Mouse (Mus musculus) hematopoietic stem cell, adult 5-6 weeks (primary cell): ENCODE results near the gene Lmtk2. TPM values are rescaled to one million over a fixed set of nuclear protein-coding genes. Genes with fewer than 3 reads are reported as not detected.

Source experiments
- ATAC-seq, 2 experiments: fragments of 125-278 bp in 1 of 2; replicated peaks in 1 of 2; 2 replicates each; pipeline ENCODE4 v1.8.0; 2016 to 2017; ENCODE audit warnings: inconsistent platforms in 2 of 2, mild to moderate bottlenecking in 2 of 2, moderate number of reproducible peaks in 2 of 2, low read depth in 1 of 2, moderate TSS enrichment in 1 of 2; ENCODE audit not compliant: low FRiP score in 2 of 2, poor library complexity in 2 of 2, severe bottlenecking in 2 of 2, insufficient read depth in 1 of 2, low TSS enrichment in 1 of 2
- total RNA-seq: library from RNA; stranded (forward); fragments of 172-1452, 232-1000 nt; gene quantifications from 2 replicates; pipeline ENCODE4 v1.2.3, GENCODE M21; 2017

Gene Lmtk2
- total RNA-seq, 1 experiment from 2014 or later = 13.7 TPM

DNA sequence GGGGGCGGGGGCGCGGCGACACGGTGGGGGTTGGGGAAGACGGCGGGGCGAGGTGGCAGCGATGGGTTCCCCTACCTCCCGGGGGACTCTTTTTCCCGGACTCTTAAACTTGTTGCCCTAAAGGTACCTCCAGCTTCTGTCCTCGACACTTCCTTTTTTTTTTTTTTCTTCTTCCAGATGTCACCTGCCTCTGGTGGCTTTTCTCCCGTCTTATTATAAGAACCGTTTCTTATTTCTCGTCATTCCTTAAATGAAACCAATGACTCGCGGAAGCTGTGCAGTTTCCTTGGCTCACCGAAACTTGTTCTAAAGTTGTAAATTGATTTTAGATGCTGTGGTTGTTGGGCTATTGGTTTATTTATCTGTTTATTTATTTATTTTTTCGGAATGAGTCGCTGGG lies 712 bp downstream of the Lmtk2 start:
- no peak for ATAC-seq

- ATAC-seq = peak in 1 of 2 experiments; percentile 33; a peak in 3 of 4 replicates
These were observed 4.8 kb downstream of the Lmtk2 start for GRCm38 (mm10) chr5:144105070-144105469.

GRCm38 (mm10) chr5:144105471-144106129 lies 5.4 kb downstream of the Lmtk2 start:
- ATAC-seq = no peak

DNA sequence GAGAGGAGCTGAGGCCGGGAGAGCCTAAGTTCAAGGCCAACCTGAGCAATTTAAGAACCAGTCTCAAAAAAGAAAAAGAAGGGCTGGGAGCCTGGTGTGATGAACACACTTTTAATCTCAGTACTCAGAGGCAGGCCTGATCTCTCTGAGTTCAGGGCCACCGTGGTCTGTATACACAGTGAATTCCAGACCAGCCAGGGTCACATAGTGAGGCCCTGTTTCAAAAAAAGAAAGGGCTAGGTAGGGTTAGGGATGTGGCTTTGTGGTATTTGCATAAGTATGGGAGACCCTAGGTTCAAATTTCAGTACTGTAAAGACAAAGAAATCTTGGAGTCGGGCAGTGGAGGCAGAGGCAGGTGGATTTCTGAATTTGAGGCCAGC lies 5.9 kb downstream of the Lmtk2 start:
- no peak for ATAC-seq

- peak; percentile 37 to 75; a peak in 1 of 4 replicates for ATAC-seq
These were observed 9.0 kb downstream of the Lmtk2 start for GRCm38 (mm10) chr5:144109201-144109600.

DNA sequence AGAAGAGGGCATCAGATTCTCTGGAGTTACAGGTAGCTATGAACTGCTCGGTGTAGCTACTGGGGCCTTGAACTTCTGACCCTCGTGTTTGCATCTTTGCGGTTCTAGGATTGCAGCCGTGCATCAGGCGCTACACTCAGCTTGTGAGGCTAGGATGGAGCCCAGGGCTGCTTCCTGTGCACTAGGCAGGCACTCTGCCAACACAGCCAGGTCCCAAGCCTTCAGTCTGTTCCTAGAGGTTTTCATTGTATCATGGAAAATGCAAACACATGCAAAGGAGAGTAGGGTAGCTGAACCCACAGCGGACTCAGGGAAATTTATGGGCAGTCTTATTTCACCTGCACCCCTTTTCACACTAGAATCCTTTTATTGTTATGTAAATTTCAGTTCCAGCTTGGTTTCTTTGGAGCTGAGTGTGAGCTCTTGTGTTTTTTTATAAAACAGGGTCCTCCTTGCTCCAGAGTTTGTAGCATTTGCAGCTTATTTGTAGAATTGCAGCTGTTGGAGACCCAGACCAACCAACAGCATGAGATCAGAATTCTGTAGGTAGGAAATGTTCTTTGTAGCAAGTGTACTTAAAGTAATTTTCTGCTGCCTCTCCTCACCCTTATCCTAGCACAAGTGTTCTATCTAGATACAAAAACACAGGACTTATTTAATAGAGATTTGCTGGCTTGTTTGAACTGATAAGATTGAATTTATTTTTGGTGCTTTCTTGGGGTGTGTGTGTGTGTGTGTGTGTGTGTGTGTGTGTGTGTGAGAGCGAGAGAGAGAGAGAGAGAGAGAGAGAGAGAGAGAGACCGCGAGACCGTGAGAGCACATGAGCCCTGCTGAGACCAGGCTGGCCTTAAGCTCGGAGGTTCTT lies 12.6 kb downstream of the Lmtk2 start:
- ATAC-seq = no peak

- ATAC-seq = no peak
These were observed 13.8 kb downstream of the Lmtk2 start for GRCm38 (mm10) chr5:144114068-144114467.

DNA sequence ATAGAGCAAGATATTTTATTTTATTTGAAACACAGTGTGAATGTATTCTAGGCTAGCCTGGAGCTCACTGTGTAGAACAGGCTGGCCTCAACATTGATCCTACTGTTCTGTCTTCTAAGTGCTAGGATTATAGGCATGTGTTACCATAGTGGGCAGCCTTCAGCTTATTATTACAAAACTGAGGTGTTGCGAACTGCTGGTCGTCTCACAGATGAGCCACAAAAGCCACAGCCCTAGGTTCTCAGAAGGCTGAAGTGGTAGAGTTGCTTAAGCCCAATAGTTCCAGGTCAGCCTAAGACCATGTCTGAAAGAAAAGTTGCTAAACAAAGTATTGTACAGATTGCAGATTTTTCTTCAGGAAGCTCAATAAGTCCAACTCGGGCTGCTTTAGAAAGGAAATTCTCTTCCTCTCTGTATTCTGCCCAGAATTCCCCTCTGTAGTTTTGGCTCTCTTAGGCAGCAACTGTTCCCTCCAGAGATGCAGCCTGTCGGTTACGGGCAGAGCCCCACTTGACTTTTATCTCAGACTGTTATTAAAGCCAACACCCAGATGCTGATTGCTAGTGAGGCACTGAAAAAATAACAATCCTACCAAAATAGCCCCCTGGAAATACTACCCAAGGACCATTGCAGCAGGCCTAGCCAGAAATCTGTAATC lies 14.9 kb downstream of the Lmtk2 start:
- peak in 1 of 2 experiments; percentile 57; a peak in 2 of 4 replicates for ATAC-seq

DNA sequence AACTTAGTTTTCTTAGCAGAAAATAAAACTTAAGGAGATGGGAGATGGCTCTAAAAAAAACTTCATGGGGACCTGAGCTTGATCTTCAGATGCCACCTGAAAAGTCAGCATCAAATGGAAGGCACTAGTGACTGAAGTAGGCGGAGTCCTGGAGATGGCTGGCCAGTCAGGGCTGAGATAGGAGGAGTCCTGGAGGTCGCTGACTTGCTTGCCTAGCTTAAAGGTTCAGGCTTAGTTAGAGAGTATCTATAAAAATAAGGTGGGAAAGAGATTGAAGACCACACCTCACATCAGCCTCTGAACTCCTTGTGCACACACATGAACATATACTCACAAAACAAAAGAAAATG lies 15.4 kb downstream of the Lmtk2 start:
- peak in 1 of 2 experiments; percentile 34; a peak in 1 of 4 replicates for ATAC-seq

- ATAC-seq = no peak
These were observed 18.0 kb downstream of the Lmtk2 start for GRCm38 (mm10) chr5:144118271-144118670.

GRCm38 (mm10) chr5:144119286-144119685 lies 19.1 kb downstream of the Lmtk2 start:
- ATAC-seq = no peak

DNA sequence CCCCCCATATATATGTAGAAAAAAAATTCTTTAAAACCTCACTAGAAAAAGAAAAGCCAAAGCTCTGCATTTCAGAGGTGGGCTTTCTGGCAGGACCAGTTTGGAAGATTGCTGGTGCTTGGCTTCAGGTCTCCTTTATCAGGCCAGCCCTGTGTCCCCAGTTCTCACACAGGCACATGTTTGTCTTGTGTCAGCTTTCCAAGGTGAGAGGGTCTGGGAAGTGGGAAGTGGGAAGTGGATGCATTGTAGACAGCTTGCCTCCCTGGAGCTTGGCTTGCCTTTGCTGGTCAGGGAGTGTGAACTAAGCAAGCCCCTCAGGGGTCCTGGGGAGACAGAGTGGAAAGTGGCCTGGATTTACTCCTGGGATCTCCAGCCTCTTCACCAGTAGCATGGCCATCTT lies 21.3 kb downstream of the Lmtk2 start:
- no peak for ATAC-seq

- peak; percentile 93 to 96 for ATAC-seq
These were observed 25.9 kb downstream of the Lmtk2 start for GRCm38 (mm10) chr5:144125979-144126755.

DNA sequence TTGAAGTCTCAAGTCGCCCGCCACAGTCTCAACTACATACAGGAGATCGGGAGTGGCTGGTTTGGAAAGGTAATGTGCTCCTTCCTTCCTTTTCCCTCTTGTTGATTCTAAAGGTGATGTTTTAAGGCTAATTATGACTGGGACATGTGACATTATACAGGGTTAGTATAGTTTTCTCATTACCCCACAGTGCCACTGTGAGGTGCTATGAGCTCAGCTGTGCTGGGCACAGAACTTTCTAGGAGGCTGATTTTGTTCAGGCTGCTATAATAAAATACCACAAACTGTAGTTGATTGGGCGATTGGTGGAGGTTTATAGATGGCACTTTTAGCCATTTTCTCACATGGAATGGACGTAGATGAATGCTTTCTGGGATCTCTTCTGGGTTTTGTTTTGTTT lies 43.3 kb downstream of the Lmtk2 start:
- no peak for ATAC-seq

GRCm38 (mm10) chr5:144146898-144147297 lies 46.7 kb downstream of the Lmtk2 start:
- ATAC-seq = no peak

GRCm38 (mm10) chr5:144149530-144149929 lies 49.3 kb downstream of the Lmtk2 start:
- ATAC-seq = no peak

DNA sequence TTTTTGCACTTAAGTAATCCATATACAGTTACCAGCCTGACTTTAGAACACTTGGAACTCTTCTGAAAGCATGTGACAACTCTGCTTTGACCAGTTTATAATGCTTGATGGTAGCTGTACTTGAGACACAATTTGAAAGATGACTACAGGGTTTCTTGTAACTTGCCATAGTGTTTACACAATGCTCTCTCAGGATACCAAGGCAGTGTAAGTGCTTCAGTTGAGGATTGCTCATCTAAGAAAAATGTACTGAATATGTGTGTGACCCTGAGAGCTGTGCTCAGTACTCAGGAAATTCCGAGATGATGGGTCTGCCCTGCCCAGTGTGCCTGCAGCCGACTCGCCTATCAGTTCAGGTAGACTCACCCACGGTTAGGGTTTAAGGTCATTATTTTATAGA lies 51.0 kb downstream of the Lmtk2 start:
- ATAC-seq = no peak
